Mouse (Mus musculus) megakaryocyte, embryonic 14.5 days (primary cell): ENCODE measurements around the gene Spink4. TPM values are rescaled to one million over a fixed set of nuclear protein-coding genes. Genes with fewer than 3 reads are reported as not detected.

Experiments used
- H3K27me3 ChIP-seq: replicated peaks from 2 replicates; pipeline ENCODE3; 2012; ENCODE audit warnings: inconsistent platforms
- H3K36me3 ChIP-seq: replicated peaks from 2 replicates; pipeline ENCODE3; 2012; ENCODE audit warnings: low read length, inconsistent platforms, mixed read lengths
- H3K4me1 ChIP-seq: 2 replicates; pipeline ENCODE4 v1.6.1; 2012; ENCODE audit warnings: inconsistent platforms
- H3K4me3 ChIP-seq: replicated peaks from 2 replicates; pipeline ENCODE3; 2012; ENCODE audit warnings: moderate library complexity, mild to moderate bottlenecking, inconsistent platforms
- H3K9me3 ChIP-seq: 2 replicates; pipeline ENCODE4 v1.6.1; 2012; ENCODE audit warnings: inconsistent platforms
- FLI1 ChIP-seq: IDR thresholded peaks from 2 replicates; pipeline ENCODE4 v1.6.1; 2012; ENCODE audit warnings: low read length, inconsistent platforms, mixed read lengths
- GATA1 ChIP-seq: IDR thresholded peaks from 3 replicates; pipeline ENCODE4 v1.6.1; 2012; ENCODE audit warnings: mixed read lengths, low read length, inconsistent platforms, borderline replicate concordance
- polyA plus RNA-seq: library from polyadenylated mRNA; stranded (reverse); fragments of >175 nt; gene quantifications from 2 replicates; pipeline ENCODE4 v1.2.3, GENCODE M21; 2012; ENCODE audit warnings: low replicate concordance; ENCODE audit not compliant: insufficient read depth

Gene Spink4
- polyA plus RNA-seq, 1 experiment = not detected

GRCm38 (mm10) chr4:40948160-40948708 lies 28.4 kb downstream of the Spink4 start, which contains the start of the genes Bag1 and Chmp5:
Gene Bag1, minus strand, starts transcription at chr4:40948294.
Gene Chmp5, plus strand, starts transcription at chr4:40948407.
- Histone ChIP-seq H3K27me3 (no peaks in the 10 kb centered on the region), H3K36me3 (peaks cover 71% of the 10 kb centered on the region), H3K9me3 (no peaks in the 10 kb centered on the region), H3K4me3 (peak within 1 kb of the TSS; percentile 93), H3K4me1 (peaks cover 56% of the 10 kb centered on the region)
- TF ChIP-seq GATA1 = no peak
- peak; percentile 89 for TF ChIP-seq FLI1

- no peaks in the 10 kb centered on the region for H3K9me3 ChIP-seq
- peaks cover 74% of the 10 kb centered on the region for H3K4me1 ChIP-seq
- no peak overlapping the region for H3K4me3 ChIP-seq
- no peaks in the 10 kb centered on the region for H3K27me3 ChIP-seq
- H3K36me3 ChIP-seq = peaks cover 87% of the 10 kb centered on the region
- TF ChIP-seq FLI1 (no peak), GATA1 (no peak)
These were observed 33.7 kb downstream of the Spink4 start for GRCm38 (mm10) chr4:40953521-40953920.

- H3K27me3 ChIP-seq = no peaks in the 10 kb centered on the region
- no peaks in the 10 kb centered on the region for H3K9me3 ChIP-seq
- peak overlapping the region; percentile 85 for H3K4me3 ChIP-seq
- peaks cover 58% of the 10 kb centered on the region for H3K4me1 ChIP-seq
- peaks cover 94% of the 10 kb centered on the region for H3K36me3 ChIP-seq
- TF ChIP-seq GATA1 (no peak), FLI1 (no peak)
These were observed 36.1 kb downstream of the Spink4 start for GRCm38 (mm10) chr4:40955942-40956341.

GRCm38 (mm10) chr4:40963536-40963935 lies 43.7 kb downstream of the Spink4 start:
- Histone ChIP-seq H3K4me1 (peaks cover 59% of the 10 kb centered on the region), H3K27me3 (no peaks in the 10 kb centered on the region), H3K36me3 (peaks cover 93% of the 10 kb centered on the region), H3K9me3 (no peaks in the 10 kb centered on the region), H3K4me3 (no peak overlapping the region)
- TF ChIP-seq FLI1 (no peak), GATA1 (no peak)

GRCm38 (mm10) chr4:40969161-40969560 lies 49.3 kb downstream of the Spink4 start:
- peaks cover 57% of the 10 kb centered on the region for H3K36me3 ChIP-seq
- H3K4me1 ChIP-seq = peaks cover 77% of the 10 kb centered on the region
- H3K9me3 ChIP-seq = no peaks in the 10 kb centered on the region
- no peak overlapping the region for H3K4me3 ChIP-seq
- H3K27me3 ChIP-seq = no peaks in the 10 kb centered on the region
- no peak for TF ChIP-seq FLI1
- TF ChIP-seq GATA1 = no peak

- TF ChIP-seq GATA1 (no peak), FLI1 (no peak)
- peaks cover 80% of the 10 kb centered on the region for H3K4me1 ChIP-seq
- H3K4me3 ChIP-seq = peak overlapping the region; percentile 99
- no peaks in the 10 kb centered on the region for H3K9me3 ChIP-seq
- H3K27me3 ChIP-seq = no peaks in the 10 kb centered on the region
- H3K36me3 ChIP-seq = peaks cover 52% of the 10 kb centered on the region
These were observed 50.1 kb downstream of the Spink4 start for GRCm38 (mm10) chr4:40969781-40970591.

GRCm38 (mm10) chr4:40970592-40970841 lies 50.7 kb downstream of the Spink4 start:
- Histone ChIP-seq H3K9me3 (no peaks in the 10 kb centered on the region), H3K4me1 (peaks cover 83% of the 10 kb centered on the region), H3K27me3 (no peaks in the 10 kb centered on the region), H3K36me3 (peaks cover 51% of the 10 kb centered on the region), H3K4me3 (peak overlapping the region; percentile 99)
- TF ChIP-seq GATA1 (no peak), FLI1 (no peak)

- TF ChIP-seq FLI1 (peak; percentile 76), GATA1 (no peak)
- peaks cover 82% of the 10 kb centered on the region for H3K4me1 ChIP-seq
- no peaks in the 10 kb centered on the region for H3K9me3 ChIP-seq
- H3K4me3 ChIP-seq = peak within 1 kb of the TSS; percentile 99
- peaks cover 51% of the 10 kb centered on the region for H3K36me3 ChIP-seq
- no peaks in the 10 kb centered on the region for H3K27me3 ChIP-seq
These were observed 51.2 kb downstream of the Spink4 start, which contains the start of gene Nfx1 for GRCm38 (mm10) chr4:40970842-40971701. Gene Nfx1, plus strand, starts transcription at chr4:40970906.

GRCm38 (mm10) chr4:40971744-40972143 lies 51.9 kb downstream of the Spink4 start:
- Histone ChIP-seq H3K4me3 (peak overlapping the region; percentile 99), H3K27me3 (no peaks in the 10 kb centered on the region), H3K9me3 (no peaks in the 10 kb centered on the region), H3K36me3 (peaks cover 51% of the 10 kb centered on the region), H3K4me1 (peaks cover 79% of the 10 kb centered on the region)
- TF ChIP-seq GATA1 (no peak), FLI1 (no peak)

GRCm38 (mm10) chr4:40974011-40974410 lies 54.2 kb downstream of the Spink4 start:
- TF ChIP-seq FLI1 (no peak), GATA1 (no peak)
- Histone ChIP-seq H3K27me3 (no peaks in the 10 kb centered on the region), H3K36me3 (peaks cover 59% of the 10 kb centered on the region), H3K9me3 (no peaks in the 10 kb centered on the region), H3K4me1 (peaks cover 66% of the 10 kb centered on the region), H3K4me3 (no peak overlapping the region)
